Mouse (Mus musculus) cortical plate, adult 2 months (tissue): ENCODE data around the gene Smyd1. TPM values are rescaled to one million over a fixed set of nuclear protein-coding genes. Genes with fewer than 3 reads are reported as not detected.

Source experiments
- H3K27ac ChIP-seq: fragments of 200-500 bp; 2 replicates; pipeline ENCODE4 v1.5.1; 2012; ENCODE audit warnings: low read length, control low read depth, inconsistent platforms; ENCODE audit not compliant: insufficient read depth
- H3K4me1 ChIP-seq: fragments of 200-500 bp; 2 replicates; pipeline ENCODE4 v1.6.1; 2011; ENCODE audit warnings: low read length; ENCODE audit not compliant: control insufficient read depth, insufficient read depth
- H3K4me3 ChIP-seq: fragments of 200-500 bp; 2 replicates; pipeline ENCODE4 v1.5.1; 2011; ENCODE audit warnings: mild to moderate bottlenecking, low read length, control low read depth; ENCODE audit not compliant: insufficient read depth
- CTCF ChIP-seq: fragments of 200-500 bp; IDR thresholded peaks from 2 replicates; pipeline ENCODE4 v1.5.1; 2011; ENCODE audit warnings: mild to moderate bottlenecking, control low read depth, low read length; ENCODE audit not compliant: insufficient read depth; ENCODE audit errors: extremely low read depth
- POLR2A ChIP-seq: fragments of 200-500 bp; IDR thresholded peaks from 2 replicates; pipeline ENCODE4 v1.6.1; 2011; ENCODE audit warnings: mild to moderate bottlenecking, low read length, control low read depth; ENCODE audit not compliant: insufficient read depth; ENCODE audit errors: extremely low read depth
- polyA plus RNA-seq: library from polyadenylated mRNA; depleted of rRNA; stranded (reverse); fragments of >200 nt; gene quantifications from 2 replicates; pipeline ENCODE4 v1.2.3, GENCODE M21; 2012

The Smyd1 gene
- polyA plus RNA-seq, 1 experiment: 1.9 TPM

- Histone ChIP-seq H3K4me3 (no peak overlapping the region), H3K4me1 (no peaks in the 10 kb centered on the region), H3K27ac (no peak overlapping the region)
- TF ChIP-seq CTCF (no peak), POLR2A (no peak)
These were observed 78.8 kb downstream of the Smyd1 start for GRCm38 (mm10) chr6:71243258-71243657.

DNA sequence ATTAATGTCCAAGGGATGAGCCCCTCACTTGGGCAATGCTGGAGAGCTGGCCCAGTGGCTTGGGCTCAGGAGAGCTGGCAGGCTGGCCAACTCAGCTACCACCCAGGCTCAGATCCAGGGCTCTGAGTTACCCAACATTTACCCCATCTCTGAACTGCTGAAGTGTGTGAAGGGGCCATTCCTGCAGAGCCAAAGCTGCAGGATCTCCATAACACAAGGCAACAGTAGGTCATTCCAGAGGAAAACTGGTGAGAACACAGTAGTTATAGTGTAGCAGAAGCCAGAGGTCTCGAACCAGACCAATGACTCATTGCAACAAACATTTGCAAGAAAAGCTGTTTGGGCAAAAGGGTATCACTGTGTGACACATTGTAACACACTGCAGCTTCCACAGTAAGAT, 79.2 kb downstream of the Smyd1 start:
- H3K4me1 ChIP-seq: no peaks in the 10 kb centered on the region
- H3K27ac ChIP-seq: no peak overlapping the region
- H3K4me3 ChIP-seq: no peak overlapping the region
- TF ChIP-seq POLR2A (no peak), CTCF (no peak)

GRCm38 (mm10) chr6:71240831-71241230, 81.2 kb downstream of the Smyd1 start:
- Histone ChIP-seq H3K27ac (no peak overlapping the region), H3K4me1 (no peaks in the 10 kb centered on the region), H3K4me3 (no peak overlapping the region)
- TF ChIP-seq POLR2A (no peak), CTCF (no peak)

DNA sequence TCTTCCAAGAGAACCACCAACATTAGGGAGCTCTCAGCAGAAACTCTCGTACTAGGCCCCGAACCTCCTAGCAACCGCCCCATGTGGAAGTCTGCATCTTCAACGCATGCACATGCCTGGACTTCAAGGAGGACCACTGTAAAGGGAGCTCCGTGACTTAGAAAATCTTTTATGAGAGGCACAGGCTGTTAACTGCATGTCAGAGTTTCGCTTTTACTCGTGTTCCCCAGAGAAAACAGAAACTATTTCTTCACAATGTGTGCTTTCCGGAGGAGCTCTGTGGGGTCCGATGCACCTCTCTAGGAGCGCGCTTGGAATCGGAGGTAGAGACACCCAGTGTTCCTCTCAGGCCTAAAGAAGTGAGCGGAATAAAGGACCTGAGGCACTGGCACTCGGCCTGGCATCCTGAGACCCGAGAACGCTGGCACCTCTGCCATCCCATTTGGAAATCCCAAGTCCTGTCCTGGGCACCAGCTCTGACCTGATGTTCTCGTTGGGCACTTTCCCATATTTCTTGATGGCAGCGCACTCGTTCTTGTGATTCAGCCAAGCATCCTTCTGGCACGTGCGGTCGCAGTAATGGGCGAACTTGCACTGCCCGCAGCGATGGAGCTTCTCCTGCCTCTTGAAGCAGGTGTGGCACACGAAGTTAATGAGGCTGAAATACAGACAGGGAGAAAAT, 82.8 kb downstream of the Smyd1 start:
- Histone ChIP-seq H3K4me3 (no peak overlapping the region), H3K27ac (no peak overlapping the region), H3K4me1 (no peaks in the 10 kb centered on the region)
- TF ChIP-seq POLR2A (no peak), CTCF (no peak)

DNA sequence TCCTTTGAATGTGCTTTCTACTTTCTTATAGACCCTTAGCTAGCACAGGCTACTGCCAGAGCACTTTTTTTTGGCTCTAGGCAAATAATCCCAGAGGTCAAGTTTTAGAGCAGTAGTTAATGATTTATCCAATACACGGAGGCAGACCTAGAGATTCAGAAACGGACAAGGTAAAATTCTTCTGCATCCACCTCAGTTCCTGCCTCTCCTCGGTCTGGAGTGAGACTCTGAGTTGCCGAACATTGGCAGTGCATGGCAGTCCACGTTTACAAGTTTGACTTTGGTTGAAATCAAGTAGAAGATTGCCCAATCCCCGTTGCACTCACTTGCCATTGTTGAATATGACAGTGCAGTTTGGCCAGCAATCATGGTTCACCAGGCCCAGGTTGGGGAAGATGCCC, 85.0 kb downstream of the Smyd1 start:
- TF ChIP-seq CTCF (no peak), POLR2A (no peak)
- H3K4me3 ChIP-seq: no peak overlapping the region
- H3K27ac ChIP-seq: no peak overlapping the region
- H3K4me1 ChIP-seq: no peaks in the 10 kb centered on the region

DNA sequence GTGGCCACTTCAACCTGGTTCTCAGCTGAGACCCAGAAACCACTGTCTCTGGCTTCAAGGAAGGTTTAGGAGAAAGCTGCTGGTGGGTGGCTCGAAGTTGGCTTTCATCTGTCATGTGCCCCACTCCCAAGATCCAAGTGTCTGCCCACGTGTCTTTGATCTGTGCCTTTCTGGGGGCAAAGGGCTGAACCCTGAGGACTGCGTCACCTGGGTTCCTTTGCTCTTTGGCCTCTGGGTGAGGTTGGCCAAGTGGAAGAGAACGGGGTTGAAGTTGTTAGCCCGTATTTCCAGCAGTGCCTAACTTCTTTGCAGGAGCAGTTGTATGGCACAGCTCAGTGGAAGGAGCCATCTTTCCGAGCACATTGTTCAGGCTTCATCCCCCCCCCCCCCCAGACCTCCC, 85.5 kb downstream of the Smyd1 start:
- H3K4me1 ChIP-seq: no peaks in the 10 kb centered on the region
- no peak overlapping the region for H3K27ac ChIP-seq
- H3K4me3 ChIP-seq: no peak overlapping the region
- TF ChIP-seq CTCF (no peak), POLR2A (no peak)

- TF ChIP-seq CTCF (no peak), POLR2A (no peak)
- Histone ChIP-seq H3K4me1 (no peaks in the 10 kb centered on the region), H3K4me3 (no peak overlapping the region), H3K27ac (no peak overlapping the region)
These were observed 86.1 kb downstream of the Smyd1 start for GRCm38 (mm10) chr6:71235944-71236343.

DNA sequence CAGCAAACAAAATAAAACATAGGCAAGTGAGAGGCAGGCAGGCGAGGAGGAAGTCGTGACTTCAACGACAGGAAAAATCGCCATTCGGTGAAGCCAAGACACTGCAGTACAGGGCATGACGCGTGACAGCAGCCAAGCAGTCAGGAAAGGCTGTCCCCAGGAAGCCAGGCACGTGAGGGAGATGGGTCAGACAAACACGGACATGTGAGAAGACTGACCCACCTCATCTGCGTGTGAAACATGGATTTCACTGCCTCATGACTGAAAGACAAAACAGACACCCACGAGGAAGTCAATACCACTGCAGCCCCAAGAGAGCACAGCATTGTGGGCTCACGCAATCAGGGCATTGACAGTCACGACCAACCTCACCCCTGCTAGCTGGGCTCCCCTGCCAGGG, 86.9 kb downstream of the Smyd1 start:
- TF ChIP-seq POLR2A (no peak), CTCF (no peak)
- Histone ChIP-seq H3K4me3 (no peak overlapping the region), H3K4me1 (no peaks in the 10 kb centered on the region), H3K27ac (no peak overlapping the region)

DNA sequence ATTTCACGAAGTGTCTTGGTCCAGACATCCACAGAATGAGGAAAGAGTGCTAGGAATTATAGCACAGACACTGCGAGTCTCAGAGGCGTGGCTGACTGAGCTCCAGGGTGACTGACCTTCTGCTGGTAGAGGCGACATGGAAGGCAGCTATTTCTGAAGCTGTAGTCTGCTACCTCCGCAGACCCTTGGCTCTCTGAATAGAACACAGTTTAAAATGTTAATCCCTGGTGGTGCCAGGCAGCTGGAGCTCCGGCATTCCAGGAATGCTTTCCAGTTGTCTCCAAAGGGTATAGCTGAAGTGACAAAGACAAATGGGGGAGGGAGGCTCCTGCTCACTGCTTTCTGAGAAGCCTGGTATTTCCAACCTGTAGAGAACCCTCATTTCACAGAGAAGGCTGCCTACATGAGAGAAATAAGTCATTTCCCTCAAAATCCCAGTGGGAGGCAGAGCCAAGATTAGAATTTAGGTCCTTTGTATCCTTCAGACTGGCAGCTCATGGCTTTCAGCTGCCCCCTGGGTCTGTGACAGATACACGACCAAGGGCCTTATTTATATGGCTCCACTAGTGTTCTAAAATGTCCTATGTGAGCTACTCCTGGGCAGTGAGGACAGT, 94.8 kb downstream of the Smyd1 start:
- TF ChIP-seq POLR2A (no peak), CTCF (no peak)
- H3K4me1 ChIP-seq: no peaks in the 10 kb centered on the region

GRCm38 (mm10) chr6:71226544-71226943, 95.5 kb downstream of the Smyd1 start:
- no peaks in the 10 kb centered on the region for H3K4me1 ChIP-seq
- no peak overlapping the region for H3K27ac ChIP-seq
- TF ChIP-seq POLR2A: no peak
- no peak for TF ChIP-seq CTCF
- no peak overlapping the region for H3K4me3 ChIP-seq

More for the DNA sequence above, 94.8 kb downstream of the Smyd1 start:
- Histone ChIP-seq H3K4me3 (no peak overlapping the region), H3K27ac (no peak overlapping the region)
